ENCODE assay signal across 8 mouse cellular contexts in genomic region chrX:142305869-142306581, GRCm38 (mm10). TPM values are rescaled to one million over a fixed set of nuclear protein-coding genes. Genes with fewer than 3 reads are reported as not detected.
A peak's percentile ranks its signal among the peaks of the same experiment; 100 is the strongest.
DNase-seq lines count a peak whose midpoint lies in the region; ATAC-seq and TF ChIP-seq lines count a peak whose summit lies in the region.

Gene Kcne1l (minus strand): TSS chrX:142306294.

- TF ChIP-seq POLR2A in limb, embryonic 14.5 days (IDR thresholded peaks at IDR 0.05; ENCODE audit: borderline replicate concordance, extremely low read depth, insufficient read depth, insufficient read length), result no peak

- no peaks in the 10 kb centered on the region for H3K9me3 ChIP-seq in ES-E14 (ENCODE audit: control insufficient read depth, insufficient read depth, low read depth, low read length)
- no peaks in the 10 kb centered on the region for H3K9me3 ChIP-seq in forebrain, embryonic 13.5 days (replicated peaks)
- H3K9me3 ChIP-seq in limb, embryonic 14.5 days (ENCODE audit: control insufficient read depth, low read length), result no peaks in the 10 kb centered on the region

- peaks cover 6% of the 10 kb centered on the region; the same call in 1 of the 2 replicates for H3K27me3 ChIP-seq in forebrain, embryonic 13.5 days
- H3K27me3 ChIP-seq in limb, embryonic 14.5 days (ENCODE audit: control insufficient read depth, insufficient read depth, low read length), result peaks cover 26% of the 10 kb centered on the region; the same call in 1 of the 2 replicates

- H3K4me1 ChIP-seq in ES-E14 (ENCODE audit: control insufficient read depth in 2 of 2, insufficient read depth in 2 of 2, low read length in 2 of 2, poor library complexity in 1 of 2), result 0 out of 4 replicates have a peak, but pooled peaks cover 0 to 4% of the 10 kb centered on the region in 2 experiments
- H3K4me1 ChIP-seq in forebrain, embryonic 13.5 days, result peaks cover 15% of the 10 kb centered on the region; the same call in 1 of the 2 replicates
- H3K4me1 ChIP-seq in limb, embryonic 14.5 days (ENCODE audit: control insufficient read depth, insufficient read depth, low read length), result no peaks in the 10 kb centered on the region

- peak within 1 kb of the TSS; percentile 51 for H3K4me2 ChIP-seq in forebrain, embryonic 13.5 days
- peak within 1 kb of the TSS; percentile 49 for H3K4me2 ChIP-seq in limb, embryonic 14.5 days (replicated peaks; ENCODE audit: low read depth, low read length, severe bottlenecking)

- in situ Hi-C loops in ES-E14 (cut with MboI; ENCODE audit: low sequenced_read_pairs in 2 of 2, unreplicated experiment in 2 of 2), result loop anchor here in 1 of 2 experiments (25.0 kb wide), 1 partner anchor 94 kb away; no protein-coding TSS in a partner anchor

- H3K9ac ChIP-seq in ES-E14 (ENCODE audit: insufficient read depth, low read depth, low read length, poor library complexity, severe bottlenecking), result peak within 1 kb of the TSS; percentile 51; the same call in 1 of the 2 replicates
- peak within 1 kb of the TSS; percentile 51 for H3K9ac ChIP-seq in forebrain, embryonic 13.5 days
- peak within 1 kb of the TSS; percentile 25; the same call in 1 of the 2 replicates for H3K9ac ChIP-seq in limb, embryonic 14.5 days (ENCODE audit: low read depth, low read length, severe bottlenecking)

- peak; percentile 6 for DNase-seq in gastrocnemius, postnatal 14 days
- no peak for DNase-seq in gastrocnemius, adult 18-20 months (ENCODE audit: low spot score)
- DNase-seq in ES-E14 (ENCODE audit: low read depth, low spot score), result no peak
- no peak for DNase-seq in limb, embryonic 14.5 days (ENCODE audit: low spot score)
- peak; percentile 48 for DNase-seq in retina, postnatal 7 days (ENCODE audit: low read depth, low spot score)
- no peak for DNase-seq in adrenal gland, adult (ENCODE audit: inconsistent age in 2 of 2, low spot score in 1 of 2)
- no peak for DNase-seq in spleen, adult 12 weeks (ENCODE audit: low spot score)

- peak; percentile 80 for ATAC-seq in forebrain, embryonic 13.5 days
- ATAC-seq in limb, embryonic 14.5 days (ENCODE audit: low FRiP score, low read depth), result peak; percentile 85

- H3K4me3 ChIP-seq in ES-E14 (ENCODE audit: insufficient read depth in 1 of 2, low read depth in 1 of 2, low read length in 2 of 2, poor library complexity in 1 of 2, severe bottlenecking in 1 of 2), result peak within 1 kb of the TSS in 1 of 2 experiments; percentile 55; a peak in 1 of 4 replicates
- H3K4me3 ChIP-seq in forebrain, embryonic 13.5 days, result peak within 1 kb of the TSS; percentile 24
- H3K4me3 ChIP-seq in limb, embryonic 14.5 days (replicated peaks; ENCODE audit: low read length), result peak within 1 kb of the TSS; percentile 26

- no peaks in the 10 kb centered on the region for H3K36me3 ChIP-seq in ES-E14 (ENCODE audit: control insufficient read depth, insufficient read depth, low read length, poor library complexity, severe bottlenecking)
- H3K36me3 ChIP-seq in forebrain, embryonic 13.5 days (ENCODE audit: poor library complexity, severe bottlenecking), result no peaks in the 10 kb centered on the region
- H3K36me3 ChIP-seq in limb, embryonic 14.5 days (ENCODE audit: control insufficient read depth, insufficient read depth, low read length), result no peaks in the 10 kb centered on the region

- 18% methylated on average over 26 of the region's 33 CpGs for WGBS in forebrain, embryonic 13.5 days
- WGBS in limb, embryonic 14.5 days, result 19% methylated on average over 30 of the region's 33 CpGs

- no peak within 1 kb of the TSS for H3K27ac ChIP-seq in ES-E14 (ENCODE audit: insufficient read depth, low read depth, low read length, poor library complexity, severe bottlenecking)
- H3K27ac ChIP-seq in forebrain, embryonic 13.5 days, result peak within 1 kb of the TSS; percentile 65
- no peak within 1 kb of the TSS for H3K27ac ChIP-seq in limb, embryonic 14.5 days (replicated peaks; ENCODE audit: low read depth, low read length)

- intact Hi-C loops in gastrocnemius, postnatal 14 days (cut with DNase I; ENCODE audit: low total_unique reads), result loop anchor here (5.0 kb wide), 1 partner anchor 64 kb away; no protein-coding TSS in a partner anchor

TF ChIP-seq in ES-E14, 5 proteins besides CTCF, POLR2A, EP300 and RAD21:
- TF ChIP-seq ZC3H11A (IDR thresholded peaks at IDR 0.05; ENCODE audit: borderline replicate concordance, low read depth, low read length), result no peak
- no peak for TF ChIP-seq HCFC1 (IDR thresholded peaks at IDR 0.05; ENCODE audit: borderline replicate concordance, insufficient read depth, low read length)
- no peak for TF ChIP-seq MAFK (IDR thresholded peaks at IDR 0.05; ENCODE audit: insufficient read depth, low read depth, low read length)
- no peak for TF ChIP-seq CHD2 (IDR thresholded peaks at IDR 0.05; ENCODE audit: low read depth, low read length)
- TF ChIP-seq ZNF384 (IDR thresholded peaks at IDR 0.05; ENCODE audit: low read depth, low read length), result no peak

RNA-seq across cellular contexts. Expression of gene Kcne1l, which starts in this region (rescaled TPM):
- 100 to 1,000 TPM; 147 to 150 TPM for total RNA-seq in gastrocnemius, postnatal 14 days (2021)
- under 1 TPM in 1 of 2 experiments, not detected in 1; 0.33 TPM for total RNA-seq in gastrocnemius, adult 18-20 months (2021)
- 0.62 and 0.63 TPM in 2 replicates for total RNA-seq in ES-E14 (2012; rRNA removed)
- polyA plus RNA-seq in forebrain, embryonic 13.5 days (2015; fragmentation: Nextera tagmentation; extraction: Ambion mirVana), result 18.3 and 20.2 TPM in 2 replicates
- polyA plus RNA-seq in limb, embryonic 14.5 days (2012; rRNA removed), result 70.5 and 87.0 TPM in 2 replicates
- polyA plus RNA-seq in limb, embryonic 14.5 days (2014; fragmentation: Nextera tagmentation; extraction: Ambion mirVana), result 50.3 and 63.1 TPM in 2 replicates

Comparison
In these comparisons a context has a peak if more than half of its experiments do, and no peak if none do; other contexts are left out.
1. RNA of gene Kcne1l (total RNA-seq): 147 to 150 TPM in gastrocnemius, postnatal 14 days; 0.62 to 0.63 TPM in ES-E14 and 0.33 TPM in gastrocnemius, adult 18-20 months; every median in the first group is over 10 times any median in the second.
2. DNase-seq: peak in gastrocnemius, postnatal 14 days (single experiment) and retina, postnatal 7 days (single experiment); none in gastrocnemius, adult 18-20 months (single experiment), ES-E14 (single experiment), limb, embryonic 14.5 days (single experiment), adrenal gland, adult (0 of 2) and spleen, adult 12 weeks (single experiment).
3. Peak in every context shown above with its lines, with median percentiles within 50 percentile points of each other: H3K9ac ChIP-seq.